Mouse (Mus musculus): ENCODE results near the gene Cpt1c. TPM values are rescaled to one million over a fixed set of nuclear protein-coding genes. Genes with fewer than 3 reads are reported as not detected.

The Cpt1c gene
- polyA plus RNA-seq, 1 experiment = 154 TPM

DNA sequence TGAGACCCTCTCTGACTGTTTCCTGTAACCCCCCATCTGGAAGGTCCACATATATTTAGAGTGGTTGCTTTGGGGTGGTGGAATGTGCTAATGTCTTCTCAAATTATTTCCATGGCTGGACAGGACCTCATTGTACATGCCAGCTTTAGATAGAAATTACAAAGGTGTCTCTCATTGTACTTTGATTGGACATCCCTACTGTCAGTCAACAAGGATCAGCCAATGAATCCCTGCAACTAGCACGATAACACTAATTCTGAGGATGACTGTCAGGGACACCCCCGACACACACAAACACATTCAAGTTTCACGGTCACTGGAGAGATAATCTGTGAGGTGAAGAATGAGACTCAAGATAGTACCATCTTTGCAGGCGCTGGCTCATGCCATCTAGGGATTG, 36.0 kb downstream of the Cpt1c start:
- Histone ChIP-seq H3K4me1 (ENCODE audit: control insufficient read depth, insufficient read depth, low read length) (no peaks in the 10 kb centered on the region), H3K4me3 (ENCODE audit: insufficient read depth, low read length) (no peak overlapping the region), H3K27ac (ENCODE audit: insufficient read depth, low read length) (no peak overlapping the region)
- TF ChIP-seq CTCF (IDR thresholded peaks at IDR 0.05; ENCODE audit: extremely low read depth, insufficient read depth, low read length) (no peak), POLR2A (IDR thresholded peaks at IDR 0.05; ENCODE audit: extremely low read depth, insufficient read depth, low read length) (no peak)

DNA sequence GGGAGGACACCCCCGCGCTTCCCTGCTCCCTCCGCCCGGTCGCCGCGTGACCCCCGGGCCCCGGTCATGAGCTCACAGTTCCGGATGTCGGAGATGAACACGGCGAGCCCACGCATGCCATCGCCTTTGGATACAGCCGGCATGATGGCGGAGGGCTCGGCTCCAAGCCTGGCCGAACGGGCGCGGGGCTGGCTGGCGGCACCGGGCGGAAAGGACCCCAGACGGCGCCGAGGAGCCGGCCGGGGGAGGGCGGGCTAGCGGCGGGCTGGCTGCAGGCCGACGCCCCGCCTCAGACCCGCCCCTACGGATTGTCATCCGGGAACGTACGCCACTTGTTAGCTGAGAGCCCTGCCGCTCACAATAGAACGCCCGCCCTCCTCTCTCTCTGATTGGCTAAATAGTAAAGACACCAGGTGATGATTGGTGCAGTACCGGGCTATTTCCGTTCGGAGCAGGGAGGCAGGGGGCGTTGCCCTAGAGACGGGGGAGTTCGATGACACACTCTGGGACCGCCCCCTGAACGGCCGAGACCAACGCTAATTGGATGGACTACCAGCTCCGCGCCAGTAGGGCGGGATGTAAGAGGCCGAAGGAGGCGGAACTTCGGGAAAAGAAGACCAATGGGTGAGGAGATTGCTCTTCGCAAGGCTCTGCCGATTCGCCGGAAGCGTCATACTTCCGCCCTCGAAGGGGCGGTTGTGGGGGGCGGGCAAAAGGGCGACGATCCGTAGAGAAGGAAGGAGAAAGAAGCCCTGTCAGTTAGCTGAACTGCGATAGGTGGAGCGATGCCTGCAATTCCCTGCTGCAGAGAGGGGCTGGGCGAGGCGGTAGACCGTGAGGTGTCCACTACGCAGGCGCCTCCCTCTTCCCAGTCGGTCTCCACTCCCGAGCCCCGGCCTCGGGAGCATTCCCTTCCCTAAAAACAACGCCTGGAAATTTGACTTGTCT, 45.2 kb downstream of the Cpt1c start, which contains the start of gene Ap2a1:
Gene Ap2a1, minus strand, starts transcription at position 293 of the 948 bp plus-strand sequence.
- peak within 1 kb of the TSS; percentile 90 for H3K4me3 ChIP-seq (ENCODE audit: insufficient read depth, low read length)
- H3K27ac ChIP-seq (ENCODE audit: insufficient read depth, low read length) = peak within 1 kb of the TSS; percentile 92
- TF ChIP-seq CTCF (IDR thresholded peaks at IDR 0.05; ENCODE audit: extremely low read depth, insufficient read depth, low read length) (no peak), POLR2A (IDR thresholded peaks at IDR 0.05; ENCODE audit: extremely low read depth, insufficient read depth, low read length) (peak; percentile 97)
- H3K4me1 ChIP-seq (ENCODE audit: control insufficient read depth, insufficient read depth, low read length) = peaks cover 6% of the 10 kb centered on the region

DNA sequence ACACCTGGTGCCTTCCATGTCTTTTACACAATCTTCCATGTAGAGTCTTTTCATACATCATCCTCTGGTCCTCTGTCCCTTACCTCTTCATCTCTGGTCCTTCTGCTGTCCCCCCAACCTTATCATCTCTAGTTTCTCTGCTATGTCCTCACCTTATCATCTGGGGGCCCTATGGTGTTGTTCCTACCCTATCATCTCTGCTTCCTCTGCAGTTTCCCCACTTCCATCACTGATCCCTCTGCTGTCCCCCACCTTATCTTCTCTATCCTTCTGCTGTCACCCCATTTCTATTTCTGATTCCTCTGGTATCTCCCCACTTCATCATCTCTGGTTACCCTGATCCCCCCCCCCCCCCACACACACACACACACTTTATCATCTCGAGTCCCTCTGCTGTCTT, 46.1 kb downstream of the Cpt1c start:
- Histone ChIP-seq H3K4me3 (ENCODE audit: insufficient read depth, low read length) (peak overlapping the region; percentile 90), H3K4me1 (ENCODE audit: control insufficient read depth, insufficient read depth, low read length) (peaks cover 6% of the 10 kb centered on the region), H3K27ac (ENCODE audit: insufficient read depth, low read length) (peak overlapping the region; percentile 92; the same call in 1 of the 2 replicates)
- no peak for TF ChIP-seq POLR2A (IDR thresholded peaks at IDR 0.05; ENCODE audit: extremely low read depth, insufficient read depth, low read length)
- TF ChIP-seq CTCF (IDR thresholded peaks at IDR 0.05; ENCODE audit: extremely low read depth, insufficient read depth, low read length) = no peak

- Histone ChIP-seq H3K27ac (ENCODE audit: insufficient read depth, low read length) (no peak overlapping the region), H3K4me1 (ENCODE audit: control insufficient read depth, insufficient read depth, low read length) (peaks cover 6% of the 10 kb centered on the region), H3K4me3 (ENCODE audit: insufficient read depth, low read length) (no peak overlapping the region)
- TF ChIP-seq POLR2A (IDR thresholded peaks at IDR 0.05; ENCODE audit: extremely low read depth, insufficient read depth, low read length) = no peak
- TF ChIP-seq CTCF (IDR thresholded peaks at IDR 0.05; ENCODE audit: extremely low read depth, insufficient read depth, low read length) = peak; percentile 42
Measured at GRCm38 (mm10) chr7:44925468-44925867, 49.2 kb downstream of the Cpt1c start.

DNA sequence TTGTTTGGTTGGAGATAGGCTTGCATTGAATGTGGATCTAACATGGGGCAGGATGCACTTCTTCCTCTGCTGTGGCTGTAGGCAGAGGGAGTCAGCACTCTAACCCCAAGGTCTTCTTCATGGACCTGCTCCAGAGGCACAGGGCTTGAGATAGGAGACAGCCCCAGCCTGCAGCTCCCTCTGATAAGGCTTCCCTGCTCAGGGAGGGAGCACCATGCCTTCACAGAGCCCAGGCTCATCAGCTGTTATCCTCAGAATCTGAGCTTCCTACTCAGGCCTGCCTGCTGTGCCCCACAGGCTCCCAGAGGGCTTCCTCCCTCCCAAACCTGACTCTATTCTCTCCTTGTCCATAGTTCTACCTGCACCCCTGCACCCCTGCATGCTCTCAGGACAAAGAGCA, 52.1 kb downstream of the Cpt1c start:
- no peak overlapping the region for H3K4me3 ChIP-seq (ENCODE audit: insufficient read depth, low read length)
- H3K4me1 ChIP-seq (ENCODE audit: control insufficient read depth, insufficient read depth, low read length) = peaks cover 13% of the 10 kb centered on the region
- H3K27ac ChIP-seq (ENCODE audit: insufficient read depth, low read length) = no peak overlapping the region
- TF ChIP-seq POLR2A (IDR thresholded peaks at IDR 0.05; ENCODE audit: extremely low read depth, insufficient read depth, low read length) (no peak), CTCF (IDR thresholded peaks at IDR 0.05; ENCODE audit: extremely low read depth, insufficient read depth, low read length) (no peak)

GRCm38 (mm10) chr7:44919127-44919526, 55.5 kb downstream of the Cpt1c start:
- Histone ChIP-seq H3K27ac (ENCODE audit: insufficient read depth, low read length) (no peak overlapping the region), H3K4me3 (ENCODE audit: insufficient read depth, low read length) (no peak overlapping the region), H3K4me1 (ENCODE audit: control insufficient read depth, insufficient read depth, low read length) (peaks cover 11% of the 10 kb centered on the region)
- no peak for TF ChIP-seq POLR2A (IDR thresholded peaks at IDR 0.05; ENCODE audit: extremely low read depth, insufficient read depth, low read length)

- peaks cover 11% of the 10 kb centered on the region for H3K4me1 ChIP-seq (ENCODE audit: control insufficient read depth, insufficient read depth, low read length)
- TF ChIP-seq POLR2A (IDR thresholded peaks at IDR 0.05; ENCODE audit: extremely low read depth, insufficient read depth, low read length) (no peak), CTCF (IDR thresholded peaks at IDR 0.05; ENCODE audit: extremely low read depth, insufficient read depth, low read length) (no peak)
- no peak overlapping the region for H3K4me3 ChIP-seq (ENCODE audit: insufficient read depth, low read length)
- peak overlapping the region; percentile 8; the same call in 1 of the 2 replicates for H3K27ac ChIP-seq (ENCODE audit: insufficient read depth, low read length)
Measured at GRCm38 (mm10) chr7:44918219-44918618, 56.4 kb downstream of the Cpt1c start.

- Histone ChIP-seq H3K27ac (ENCODE audit: insufficient read depth, low read length) (peak overlapping the region; percentile 72; the same call in 1 of the 2 replicates), H3K4me3 (ENCODE audit: insufficient read depth, low read length) (no peak overlapping the region), H3K4me1 (ENCODE audit: control insufficient read depth, insufficient read depth, low read length) (peaks cover 11% of the 10 kb centered on the region)
- TF ChIP-seq POLR2A (IDR thresholded peaks at IDR 0.05; ENCODE audit: extremely low read depth, insufficient read depth, low read length) (no peak), CTCF (IDR thresholded peaks at IDR 0.05; ENCODE audit: extremely low read depth, insufficient read depth, low read length) (no peak)
Measured at GRCm38 (mm10) chr7:44916881-44917280, 57.8 kb downstream of the Cpt1c start.

DNA sequence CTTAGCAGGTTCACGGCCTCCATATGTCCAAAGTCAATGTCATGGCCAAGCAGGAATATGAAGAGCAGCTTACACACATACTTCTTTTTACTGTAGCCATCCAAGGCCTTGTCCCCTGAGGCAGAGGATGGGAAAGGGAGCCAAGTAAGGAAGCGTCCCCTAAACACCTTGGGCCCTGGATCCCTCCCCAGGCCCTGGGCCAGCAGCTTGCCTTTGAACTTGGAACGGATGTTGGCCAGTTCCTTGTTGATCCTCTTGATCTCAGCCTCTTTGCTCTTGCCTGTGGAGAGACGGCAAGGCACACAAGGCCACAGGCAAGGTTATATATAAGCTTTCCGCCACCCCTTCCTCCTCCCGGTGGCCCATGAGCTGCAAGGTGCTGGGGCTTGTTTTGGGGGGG, 58.5 kb downstream of the Cpt1c start:
- Histone ChIP-seq H3K27ac (ENCODE audit: insufficient read depth, low read length) (no peak overlapping the region), H3K4me3 (ENCODE audit: insufficient read depth, low read length) (no peak overlapping the region)

DNA sequence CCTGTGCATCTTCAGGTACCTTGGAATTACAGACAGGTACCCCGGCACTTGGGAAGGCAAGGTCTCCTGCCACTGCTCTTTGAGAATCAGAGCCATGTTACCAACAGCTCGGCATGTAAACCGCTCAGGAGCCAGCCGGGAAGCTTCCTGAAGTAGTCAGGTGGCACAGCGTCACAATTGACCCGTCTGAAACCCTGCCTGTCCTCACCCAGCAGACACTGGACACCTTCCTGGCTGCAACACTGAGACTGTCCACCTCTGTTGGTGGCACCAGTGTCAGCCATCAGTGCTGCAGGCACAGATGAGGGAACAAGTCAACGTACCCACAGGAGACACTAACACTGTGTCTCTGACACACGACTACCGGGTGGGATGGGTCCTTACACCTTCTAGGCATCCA, 59.3 kb downstream of the Cpt1c start:
- Histone ChIP-seq H3K27ac (ENCODE audit: insufficient read depth, low read length) (no peak overlapping the region), H3K4me3 (ENCODE audit: insufficient read depth, low read length) (no peak overlapping the region), H3K4me1 (ENCODE audit: control insufficient read depth, insufficient read depth, low read length) (peaks cover 11% of the 10 kb centered on the region)
- TF ChIP-seq POLR2A (IDR thresholded peaks at IDR 0.05; ENCODE audit: extremely low read depth, insufficient read depth, low read length) (no peak), CTCF (IDR thresholded peaks at IDR 0.05; ENCODE audit: extremely low read depth, insufficient read depth, low read length) (no peak)

More for the DNA sequence above, 58.5 kb downstream of the Cpt1c start:
- TF ChIP-seq CTCF (IDR thresholded peaks at IDR 0.05; ENCODE audit: extremely low read depth, insufficient read depth, low read length) (no peak), POLR2A (IDR thresholded peaks at IDR 0.05; ENCODE audit: extremely low read depth, insufficient read depth, low read length) (no peak)
- peaks cover 11% of the 10 kb centered on the region for H3K4me1 ChIP-seq (ENCODE audit: control insufficient read depth, insufficient read depth, low read length)
